Mouse (Mus musculus) B cell, adult 2 months (primary cell): ENCODE measurements at regions not wholly inside any gene's neighbourhood (a gene's known extent, or its start where the extent isn't known, plus 50 kb on each side); places are given as distances from the start of the nearest gene placed in this dataset.
"Not testable (repeated sequence)": the region's sequence is repeated elsewhere in the genome, so short reads cannot be mapped to it uniquely, and the experiment has no call there.

Source experiments
- DNase-seq, 2 experiments: peaks; one replicate each; pipeline ENCODE4 v3.0.0; 2022

- no peak for DNase-seq
These were observed 93.5 kb downstream of the Cand1 start for GRCm38 (mm10) chr10:119146342-119146741.

- DNase-seq = no peak
These were observed 97.0 kb downstream of the Cand1 start for GRCm38 (mm10) chr10:119142866-119143265.

- DNase-seq = no peak
These were observed 97.5 kb downstream of the Cand1 start for GRCm38 (mm10) chr10:119142307-119142706.

GRCm38 (mm10) chr10:119138237-119138636, 101.6 kb downstream of the Cand1 start:
- DNase-seq = no peak

GRCm38 (mm10) chr10:119135489-119135924, 104.3 kb downstream of the Cand1 start:
- DNase-seq = no peak

- DNase-seq = no peak
These were observed 104.9 kb downstream of the Cand1 start for GRCm38 (mm10) chr10:119134797-119135488.

GRCm38 (mm10) chr10:119131977-119132376, 107.9 kb downstream of the Cand1 start:
- DNase-seq = no peak

- DNase-seq = no peak
These were observed 109.2 kb downstream of the Cand1 start for GRCm38 (mm10) chr10:119130676-119131075.

GRCm38 (mm10) chr10:119128035-119128434, 111.8 kb downstream of the Cand1 start:
- no peak for DNase-seq

GRCm38 (mm10) chr10:119123517-119123916, 116.3 kb downstream of the Cand1 start:
- no peak for DNase-seq

- DNase-seq = no peak
These were observed 117.5 kb downstream of the Cand1 start for GRCm38 (mm10) chr10:119122347-119122746.

- no peak for DNase-seq
These were observed 118.3 kb downstream of the Cand1 start for GRCm38 (mm10) chr10:119121575-119121974.

- no peak for DNase-seq
These were observed 122.9 kb downstream of the Cand1 start for GRCm38 (mm10) chr10:119116843-119117390.

GRCm38 (mm10) chr10:119115200-119115599, 124.7 kb downstream of the Cand1 start:
- not testable (repeated sequence) for DNase-seq

GRCm38 (mm10) chr10:119114653-119115052, 125.2 kb downstream of the Cand1 start:
- DNase-seq = no peak

- no peak for DNase-seq
These were observed 128.0 kb downstream of the Cand1 start for GRCm38 (mm10) chr10:119111886-119112285.

- DNase-seq = no peak
These were observed 128.4 kb downstream of the Cand1 start for GRCm38 (mm10) chr10:119111409-119111808.

GRCm38 (mm10) chr10:119110614-119111013, 129.2 kb downstream of the Cand1 start:
- no peak for DNase-seq

- DNase-seq = no peak
These were observed 130.6 kb downstream of the Cand1 start for GRCm38 (mm10) chr10:119109207-119109606.

GRCm38 (mm10) chr10:119107728-119108127, 132.1 kb downstream of the Cand1 start:
- no peak for DNase-seq

GRCm38 (mm10) chr10:119106105-119106504, 133.8 kb downstream of the Cand1 start:
- DNase-seq = no peak

- DNase-seq = no peak
These were observed 134.5 kb downstream of the Cand1 start for GRCm38 (mm10) chr10:119105279-119105881.

- no peak for DNase-seq
These were observed 139.3 kb downstream of the Cand1 start for GRCm38 (mm10) chr10:119100511-119100910.

GRCm38 (mm10) chr10:119099092-119099792, 140.6 kb downstream of the Cand1 start:
- DNase-seq = no peak
